Mouse (Mus musculus) hindbrain, embryonic 14.5 days (tissue): Measurements from ENCODE around the gene Nolc1. TPM values are rescaled to one million over a fixed set of nuclear protein-coding genes. Genes with fewer than 3 reads are reported as not detected.

Experiments used
- ATAC-seq: fragments of 200-750 bp; cut with Nextera tagmentation; 2 replicates; pipeline ENCODE4 v1.8.0; 2017; ENCODE audit warnings: moderate number of reproducible peaks, mild to moderate bottlenecking, moderate TSS enrichment, moderate library complexity; ENCODE audit not compliant: low FRiP score
- DNase-seq: peaks from one replicate; pipeline ENCODE4 v3.0.0-alpha.2; 2015; ENCODE audit warnings: low spot score
- H3K27ac ChIP-seq: fragments of 300-500 bp; sonication (generic); 2 replicates; pipeline ENCODE4 v1.5.1; 2014; ENCODE audit warnings: mild to moderate bottlenecking, moderate library complexity
- H3K27me3 ChIP-seq: fragments of 300-500 bp; sonication (generic); 2 replicates; pipeline ENCODE4 v1.6.1; 2014; ENCODE audit warnings: mild to moderate bottlenecking, low read length, mixed read lengths; ENCODE audit not compliant: control insufficient read depth, insufficient read depth
- H3K36me3 ChIP-seq: fragments of 300-500 bp; sonication (generic); replicated peaks from 2 replicates; pipeline ENCODE4 v1.6.1; 2014; ENCODE audit not compliant: control insufficient read depth, insufficient read depth
- H3K4me1 ChIP-seq: fragments of 300-500 bp; sonication (generic); replicated peaks from 2 replicates; pipeline ENCODE4 v1.6.1; 2014; ENCODE audit warnings: antibody characterized with exemption, low read length, mixed read lengths; ENCODE audit not compliant: control insufficient read depth, insufficient read depth
- H3K4me2 ChIP-seq: fragments of 300-500 bp; sonication (generic); replicated peaks from 2 replicates; pipeline ENCODE4 v1.6.1; 2014; ENCODE audit warnings: mild to moderate bottlenecking, moderate library complexity
- H3K4me3 ChIP-seq: fragments of 300-500 bp; sonication (generic); replicated peaks from 2 replicates; pipeline ENCODE4 v1.5.1; 2014; ENCODE audit warnings: mild to moderate bottlenecking, low read length
- H3K9ac ChIP-seq: fragments of 300-500 bp; sonication (generic); 2 replicates; pipeline ENCODE4 v1.6.1; 2014
- H3K9me3 ChIP-seq: fragments of 300-500 bp; sonication (generic); 2 replicates; pipeline ENCODE4 v1.6.1; 2016; ENCODE audit warnings: low read length; ENCODE audit not compliant: control insufficient read depth
- WGBS: fragments of 180-500 bp; shearing (Covaris S2); extraction: QIAGEN DNeasy Blood & Tissue Kit; methylation state at CpG from one replicate; pipeline ENCODE4 v1.1.7; 2014; 5-methylcytosine and 5-hydroxymethylcytosine counted together
- polyA plus RNA-seq: library from polyadenylated mRNA; unstranded; fragments of >200 nt; fragmentation: Nextera tagmentation; extraction: Ambion mirVana; gene quantifications from 2 replicates; pipeline ENCODE4 v1.2.1, GENCODE M21; 2014

Gene Nolc1
- polyA plus RNA-seq, 1 experiment from 2014 or later: 58.1 TPM

DNA sequence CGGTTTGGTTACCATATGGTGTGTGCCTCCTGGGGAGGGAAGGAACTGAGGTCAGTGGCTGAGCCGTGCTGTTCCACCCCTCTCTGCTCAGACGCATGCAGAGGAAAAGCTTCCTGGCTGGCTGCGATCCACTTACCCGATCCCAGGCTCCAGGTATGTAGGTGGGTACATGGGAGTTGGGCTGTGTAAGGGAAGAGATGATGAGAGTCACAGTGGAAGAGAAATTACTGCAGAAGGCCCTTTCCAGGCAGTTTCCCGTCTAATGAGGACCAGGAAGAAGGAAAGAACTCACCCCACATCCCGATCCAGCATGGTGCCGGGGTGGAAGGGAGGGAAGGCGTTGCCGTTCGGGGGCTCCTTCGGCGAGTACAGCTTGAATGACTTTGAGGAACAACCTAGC, 39.7 kb upstream of the Nolc1 start:
- Histone ChIP-seq H3K9me3 (no peaks in the 10 kb centered on the region), H3K27me3 (no peaks in the 10 kb centered on the region), H3K4me2 (peak overlapping the region; percentile 73), H3K4me3 (no peak overlapping the region), H3K4me1 (peaks cover 34% of the 10 kb centered on the region), H3K36me3 (peaks cover 49% of the 10 kb centered on the region), H3K9ac (no peak overlapping the region), H3K27ac (no peak overlapping the region)
- whole genome bisulfite sequencing: 86% methylated on average over 13 of the region's 13 CpGs
- ATAC-seq (no peak), DNase-seq (no peak)

DNA sequence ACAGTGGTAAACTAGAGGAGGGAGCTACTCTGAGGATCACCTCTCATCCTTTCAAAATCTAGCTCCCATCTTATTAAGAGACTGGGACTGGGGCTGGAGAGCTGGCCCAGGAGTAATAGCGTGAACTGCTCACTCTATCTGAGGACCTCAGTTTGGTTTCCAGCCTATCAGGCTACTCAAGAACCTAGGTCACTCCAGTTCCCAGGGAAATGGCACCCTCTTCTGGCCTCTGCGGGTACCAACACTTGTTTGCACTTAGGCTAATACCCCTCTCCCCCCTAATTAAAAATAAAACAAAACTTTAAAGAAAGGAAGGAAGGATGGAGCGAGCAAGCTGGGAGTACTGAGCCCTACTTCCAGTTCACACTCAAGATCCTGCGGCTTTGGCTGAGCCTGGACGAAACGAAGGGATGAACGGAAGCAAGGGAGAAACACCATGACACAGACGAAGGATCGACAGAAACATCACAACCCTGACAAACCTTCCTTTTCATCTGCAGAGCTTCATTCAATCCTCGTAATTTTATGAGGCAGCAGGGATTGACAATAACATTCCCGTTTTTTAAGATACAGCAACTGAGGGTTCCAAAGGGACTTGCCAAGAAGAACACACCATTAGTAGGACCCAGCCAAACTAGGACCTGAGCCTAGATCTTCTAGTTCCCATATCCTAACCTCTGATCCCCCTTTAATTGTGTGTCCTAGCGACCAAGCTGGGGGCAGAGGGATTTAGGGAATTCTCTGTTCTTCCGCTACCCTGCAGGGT, 39.0 kb upstream of the Nolc1 start:
- no peak for DNase-seq
- H3K4me1 ChIP-seq: peaks cover 41% of the 10 kb centered on the region
- H3K9me3 ChIP-seq: no peaks in the 10 kb centered on the region
- ATAC-seq: no peak
- peak overlapping the region; percentile 85 for H3K4me3 ChIP-seq
- H3K4me2 ChIP-seq: peak overlapping the region; percentile 73
- peaks cover 48% of the 10 kb centered on the region for H3K36me3 ChIP-seq
- H3K27me3 ChIP-seq: no peaks in the 10 kb centered on the region
- peak overlapping the region; percentile 60 for H3K27ac ChIP-seq
- WGBS: 70% methylated on average over 13 of the region's 13 CpGs
- H3K9ac ChIP-seq: peak overlapping the region; percentile 94

DNA sequence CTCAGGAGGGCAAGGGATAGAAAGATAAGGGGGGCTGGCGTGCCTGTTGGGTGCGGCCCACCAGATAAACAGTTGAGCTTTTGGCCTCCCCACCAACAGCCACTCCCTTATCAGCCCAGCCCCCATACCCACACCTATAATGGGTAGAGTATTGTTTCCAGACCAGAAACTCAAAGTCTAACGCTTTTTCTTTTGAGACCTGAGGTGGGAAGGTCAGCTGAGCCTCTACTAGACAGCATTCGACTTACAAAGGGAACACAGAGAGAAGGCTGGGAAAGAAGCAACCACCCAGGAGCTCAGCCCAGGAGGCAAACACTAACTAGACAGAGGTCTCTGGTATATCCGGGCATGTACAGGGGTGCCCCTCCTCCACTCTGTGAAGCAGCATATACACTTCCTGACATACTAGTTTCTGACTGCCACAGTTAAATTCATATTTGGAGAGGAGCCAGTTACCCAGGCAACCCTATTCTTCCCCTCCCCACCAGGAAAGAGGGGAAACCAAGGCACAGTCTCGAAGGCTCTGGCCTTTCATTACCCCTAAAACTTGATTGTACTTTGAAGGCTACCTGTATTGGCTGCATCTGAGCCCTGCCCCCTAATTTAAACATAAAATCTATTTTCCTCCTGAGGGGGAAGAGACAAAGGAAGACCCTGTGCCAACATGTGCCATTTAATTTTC, 38.3 kb upstream of the Nolc1 start:
- Histone ChIP-seq H3K4me2 (peak overlapping the region; percentile 73), H3K27ac (peak overlapping the region; percentile 60), H3K9ac (peak overlapping the region; percentile 94), H3K4me3 (peak overlapping the region; percentile 85), H3K9me3 (no peaks in the 10 kb centered on the region), H3K4me1 (peaks cover 48% of the 10 kb centered on the region), H3K36me3 (peaks cover 40% of the 10 kb centered on the region), H3K27me3 (no peaks in the 10 kb centered on the region)
- WGBS: 18% methylated on average over 6 of the region's 6 CpGs
- DNase-seq (no peak), ATAC-seq (no peak)

DNA sequence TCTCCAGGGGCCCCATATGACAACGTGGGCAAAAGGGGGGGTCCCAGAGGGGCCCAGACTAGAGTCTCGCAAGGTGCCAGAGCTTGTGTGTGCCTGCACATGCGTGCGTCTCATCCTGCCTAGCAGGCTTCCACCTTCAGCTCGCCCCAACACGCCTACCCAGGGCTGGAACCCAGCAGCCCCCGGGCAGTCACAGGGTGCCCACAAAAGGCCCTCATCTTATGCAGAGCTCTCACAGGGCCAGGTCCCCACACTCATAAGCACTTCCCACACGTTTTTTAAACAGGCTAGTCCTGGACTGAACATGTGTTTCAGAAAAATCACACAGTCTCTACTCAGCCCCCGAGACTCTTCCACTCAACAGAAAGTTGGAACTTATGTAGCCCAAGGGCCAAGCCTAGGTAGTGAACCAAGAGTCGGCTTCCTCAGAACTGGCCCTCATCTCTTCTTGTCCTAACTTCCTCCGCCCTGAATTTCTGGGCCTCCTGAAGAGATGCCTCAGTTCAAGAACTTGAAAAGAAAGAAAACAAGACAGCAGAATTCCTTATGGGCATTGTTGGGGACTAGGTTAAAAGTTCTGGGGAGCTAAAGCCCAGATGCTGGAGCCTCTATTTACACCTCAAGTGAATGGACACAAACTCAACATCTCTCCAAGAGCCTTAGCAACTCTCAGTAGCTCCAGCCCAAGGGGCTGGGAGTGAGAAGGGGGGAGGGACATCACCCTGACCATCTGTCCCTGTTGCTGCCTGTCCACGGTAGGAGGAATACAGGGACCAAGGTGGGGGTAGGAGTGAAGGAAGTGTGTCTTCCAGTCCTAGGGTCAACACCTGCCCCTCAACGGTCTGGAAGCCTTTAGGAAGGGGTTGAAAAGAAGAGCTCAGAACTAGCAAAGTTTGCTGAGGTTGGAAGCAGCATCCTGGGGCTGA, 37.5 kb upstream of the Nolc1 start:
- H3K4me2 ChIP-seq: peak overlapping the region; percentile 73
- peak overlapping the region; percentile 93 for H3K27ac ChIP-seq
- H3K9ac ChIP-seq: peak overlapping the region; percentile 94
- H3K4me3 ChIP-seq: peak overlapping the region; percentile 85
- no peaks in the 10 kb centered on the region for H3K9me3 ChIP-seq
- H3K36me3 ChIP-seq: peaks cover 32% of the 10 kb centered on the region
- ATAC-seq (no peak), DNase-seq (no peak)
- no peaks in the 10 kb centered on the region for H3K27me3 ChIP-seq
- WGBS: 5% methylated on average over 13 of the region's 13 CpGs
- peaks cover 56% of the 10 kb centered on the region for H3K4me1 ChIP-seq

DNA sequence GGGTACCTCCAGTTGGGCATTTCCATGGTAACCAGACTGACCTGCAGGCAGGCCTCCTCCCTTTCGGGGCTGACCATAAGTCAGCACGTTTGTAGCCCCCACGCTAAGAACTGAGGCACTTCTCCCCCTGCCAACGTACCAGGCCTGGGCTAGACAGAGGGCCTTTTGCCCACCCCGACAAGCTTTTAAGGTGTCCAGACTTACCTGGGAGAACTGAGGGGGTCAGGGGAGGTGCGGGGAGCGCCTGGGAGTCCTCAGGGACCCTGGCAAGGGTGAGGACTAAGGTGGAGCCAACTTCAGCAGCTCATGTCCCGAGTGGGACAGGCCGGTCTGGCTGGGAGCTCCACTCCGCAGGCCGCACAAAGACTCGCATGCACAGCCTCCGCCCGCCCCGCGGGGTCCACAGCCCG, 36.8 kb upstream of the Nolc1 start:
- Histone ChIP-seq H3K9ac (peak overlapping the region; percentile 94), H3K4me3 (peak overlapping the region; percentile 85), H3K27me3 (no peaks in the 10 kb centered on the region), H3K4me2 (peak overlapping the region; percentile 73), H3K27ac (peak overlapping the region; percentile 93), H3K9me3 (no peaks in the 10 kb centered on the region), H3K36me3 (peaks cover 26% of the 10 kb centered on the region), H3K4me1 (peaks cover 62% of the 10 kb centered on the region)
- DNase-seq (no peak), ATAC-seq (peak; percentile 15; the same call in 1 of the 2 replicates)
- 0% methylated on average over 13 of the region's 17 CpGs for WGBS

DNA sequence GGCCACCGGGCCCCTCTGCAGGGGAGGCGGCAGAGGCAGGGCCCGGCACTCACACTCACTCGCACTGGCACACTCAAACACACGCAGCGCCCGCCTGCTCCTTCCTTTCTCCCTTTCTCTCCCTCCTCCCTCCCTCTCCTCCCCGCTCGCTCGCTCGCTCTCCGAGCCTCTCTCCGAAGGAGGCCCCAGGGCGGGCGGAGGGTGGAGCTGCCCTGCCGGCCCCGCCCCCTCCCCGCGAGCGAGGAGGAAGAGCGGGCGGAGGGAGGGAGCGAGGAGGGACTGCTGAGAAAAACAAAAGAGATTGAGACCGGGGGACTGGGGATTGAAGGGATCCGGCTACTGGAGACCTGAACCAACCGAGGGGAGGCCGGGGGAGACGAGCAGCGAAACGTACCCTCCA, 36.2 kb upstream of the Nolc1 start:
- H3K27me3 ChIP-seq: no peaks in the 10 kb centered on the region
- peaks cover 20% of the 10 kb centered on the region for H3K36me3 ChIP-seq
- H3K4me1 ChIP-seq: peaks cover 67% of the 10 kb centered on the region
- peak overlapping the region; percentile 85 for H3K4me3 ChIP-seq
- H3K9ac ChIP-seq: peak overlapping the region; percentile 94
- peak overlapping the region; percentile 93 for H3K27ac ChIP-seq
- ATAC-seq (peak; percentile 81), DNase-seq (peak; percentile 91)
- H3K9me3 ChIP-seq: no peaks in the 10 kb centered on the region
- peak overlapping the region; percentile 73 for H3K4me2 ChIP-seq
- WGBS: 3% methylated on average over 27 of the region's 30 CpGs

DNA sequence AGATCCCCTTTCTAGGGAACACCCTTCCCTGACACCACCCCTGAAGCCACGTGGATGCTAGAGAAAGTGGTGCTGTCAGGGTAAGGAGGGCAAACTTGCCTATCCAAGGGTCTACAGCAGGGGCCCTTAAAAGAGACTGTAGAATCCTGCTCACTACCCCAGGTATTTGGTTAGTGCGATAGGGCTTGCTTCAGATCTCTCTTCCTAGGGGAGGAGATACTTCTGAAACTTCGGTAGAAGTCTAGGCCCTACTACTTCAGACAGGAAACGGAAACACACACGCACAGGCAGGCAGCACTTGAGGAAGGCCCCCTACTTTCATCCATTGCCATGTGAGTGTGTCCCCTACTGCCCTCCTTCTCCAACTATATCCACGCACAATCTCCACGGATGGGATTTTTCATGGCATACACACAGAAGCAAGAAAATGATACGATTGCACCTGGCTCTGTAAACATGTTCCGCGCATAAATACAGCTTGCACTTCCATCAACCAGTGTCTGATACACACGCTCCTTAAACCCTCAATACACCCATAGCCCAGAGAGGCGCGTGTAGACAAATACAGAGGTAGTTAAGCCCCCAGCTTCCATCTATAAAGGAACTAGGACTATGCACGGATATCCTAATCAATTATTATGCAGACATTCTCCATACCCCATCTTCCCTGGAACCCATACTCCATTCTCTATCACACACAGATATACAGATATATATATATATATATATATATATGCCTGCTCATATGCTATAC, 35.3 kb upstream of the Nolc1 start:
- WGBS: 35% methylated on average over 14 of the region's 14 CpGs
- H3K9ac ChIP-seq: peak overlapping the region; percentile 94
- peak overlapping the region; percentile 85 for H3K4me3 ChIP-seq
- peaks cover 67% of the 10 kb centered on the region for H3K4me1 ChIP-seq
- peak overlapping the region; percentile 73 for H3K4me2 ChIP-seq
- peak overlapping the region; percentile 93 for H3K27ac ChIP-seq
- DNase-seq (no peak), ATAC-seq (no peak)
- no peaks in the 10 kb centered on the region for H3K9me3 ChIP-seq
- peaks cover 11% of the 10 kb centered on the region for H3K36me3 ChIP-seq
- no peaks in the 10 kb centered on the region for H3K27me3 ChIP-seq

DNA sequence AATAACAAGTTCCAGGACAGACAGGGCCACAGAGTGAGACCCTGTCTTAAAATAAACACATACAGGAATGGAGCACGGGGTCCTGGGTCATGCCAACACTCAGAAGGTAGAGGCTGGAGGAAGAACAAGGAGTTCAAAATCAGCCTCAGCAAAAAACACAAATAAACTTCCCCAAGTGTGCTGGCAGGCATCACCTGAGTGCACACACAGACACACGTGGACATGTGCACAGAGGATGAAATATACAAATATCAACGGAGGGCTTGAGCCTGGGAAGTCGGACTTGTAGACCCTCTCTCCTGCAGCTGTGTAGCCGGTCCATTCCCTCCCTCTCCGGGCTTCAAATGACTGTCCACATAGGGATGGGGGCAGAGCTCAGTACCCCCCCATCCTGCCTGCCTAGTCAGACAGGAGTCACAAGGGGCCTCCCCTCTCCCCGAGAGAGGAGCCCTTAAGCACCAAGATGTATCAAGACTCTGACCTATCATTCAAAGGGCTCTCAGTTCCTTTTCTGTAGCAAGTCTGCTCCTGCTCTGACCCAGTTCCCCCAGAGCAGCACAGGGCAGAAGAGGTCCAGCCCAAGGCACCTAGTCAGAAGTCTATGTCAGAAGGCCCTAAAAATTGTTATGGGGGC, 34.2 kb upstream of the Nolc1 start:
- Histone ChIP-seq H3K36me3 (peaks cover under 1% of the 10 kb centered on the region; the same call in 1 of the 2 replicates), H3K4me1 (peaks cover 76% of the 10 kb centered on the region), H3K27me3 (no peaks in the 10 kb centered on the region), H3K9me3 (no peaks in the 10 kb centered on the region), H3K27ac (peak overlapping the region; percentile 93), H3K4me2 (peak overlapping the region; percentile 73), H3K9ac (peak overlapping the region; percentile 94), H3K4me3 (peak overlapping the region; percentile 96)
- no peak for DNase-seq
- ATAC-seq: no peak
- 11% methylated on average over 7 of the region's 7 CpGs for WGBS
